Comparison of ENCODE assay signal across 8 mouse cellular contexts in the genomic region with DNA sequence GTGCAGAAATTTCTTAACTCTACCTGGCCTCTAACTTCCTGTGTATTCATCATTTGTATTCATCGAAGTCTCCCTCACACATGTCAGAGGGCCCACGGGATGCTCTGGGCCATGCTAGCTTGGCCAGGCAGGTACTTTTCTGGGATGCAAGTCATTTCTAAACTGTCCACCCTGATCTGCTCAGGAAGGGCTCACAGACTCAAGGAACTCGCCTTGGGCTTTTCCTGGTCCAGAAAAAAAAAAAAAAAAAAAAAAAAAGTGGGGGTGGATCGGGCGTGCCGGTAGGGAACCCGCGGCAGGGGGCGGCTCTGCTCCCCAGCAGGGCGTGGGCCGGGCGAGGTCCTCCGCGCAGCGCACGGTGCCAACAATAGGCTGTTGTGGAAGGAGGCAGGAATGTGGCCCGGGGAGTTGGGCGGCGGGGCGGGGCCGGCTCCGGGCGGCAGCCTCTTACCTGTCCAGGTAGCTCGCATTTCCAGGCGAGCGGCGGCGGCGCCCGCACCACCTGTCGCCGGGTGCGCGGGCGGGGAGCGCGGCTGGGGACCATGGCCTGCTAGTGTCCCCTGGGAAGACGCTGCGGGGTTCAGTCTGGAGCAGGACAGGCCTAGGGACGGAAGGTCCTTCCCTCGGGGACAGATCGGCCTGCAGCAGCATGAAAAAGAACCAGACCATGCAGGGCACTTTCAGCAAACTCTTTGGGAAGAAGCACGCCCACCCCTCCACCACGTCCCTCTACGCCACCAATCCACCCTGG. TPM values are rescaled to one million over a fixed set of nuclear protein-coding genes. Genes with fewer than 3 reads are reported as not detected.
DNase-seq lines count a peak whose midpoint lies in the region; ATAC-seq and TF ChIP-seq lines count a peak whose summit lies in the region.

Gene AI661453, plus strand, starts transcription at position 460 of the 751 bp plus-strand sequence.

- peaks cover 46% of the 10 kb centered on the region for H3K4me1 ChIP-seq in E14TG2a.4 (replicated peaks; ENCODE audit: low read depth, low read length)
- H3K4me1 ChIP-seq in heart, embryonic 16.5 days (ENCODE audit: control insufficient read depth, insufficient read depth, low read length): peaks cover 19% of the 10 kb centered on the region

- no peak within 1 kb of the TSS for H3K27ac ChIP-seq in heart, embryonic 16.5 days (ENCODE audit: low read length)
- H3K27ac ChIP-seq in macrophage: no peak within 1 kb of the TSS

- H3K36me3 ChIP-seq in E14TG2a.4 (ENCODE audit: insufficient read depth, low read length): no peaks in the 10 kb centered on the region
- no peaks in the 10 kb centered on the region for H3K36me3 ChIP-seq in heart, embryonic 16.5 days (ENCODE audit: control insufficient read depth, insufficient read depth)
- no peaks in the 10 kb centered on the region for H3K36me3 ChIP-seq in macrophage (ENCODE audit: inconsistent target)

- H3K4me3 ChIP-seq in E14TG2a.4 (replicated peaks; ENCODE audit: low read length) (peak within 1 kb of the TSS; percentile 84), macrophage (ENCODE audit: inconsistent target) (peak within 1 kb of the TSS; percentile 29)
- H3K4me3 ChIP-seq in heart, embryonic 16.5 days (ENCODE audit: low read length): peak within 1 kb of the TSS; percentile 66

- peak within 1 kb of the TSS; percentile 80 for H3K9ac ChIP-seq in heart, embryonic 16.5 days (ENCODE audit: low read length)

- ATAC-seq in heart, embryonic 16.5 days (replicated peaks; ENCODE audit: extremely low read depth, insufficient read depth, low FRiP score): peak; percentile 50; the same call in 1 of the 2 replicates
- no peak for ATAC-seq in megakaryocyte-erythroid progenitor cell, adult 5-6 weeks (replicated peaks; ENCODE audit: low FRiP score, low TSS enrichment, poor library complexity, severe bottlenecking)

- 1% methylated on average over 45 of the region's 45 CpGs for WGBS in heart, embryonic 16.5 days
- 2% methylated on average over 41 of the region's 45 CpGs for WGBS in macrophage (ENCODE audit: missing documents)

- H3K4me2 ChIP-seq in heart, embryonic 16.5 days (ENCODE audit: low read depth, low read length): peak within 1 kb of the TSS; percentile 93

- peak; percentile 42 for DNase-seq in 3134 (ENCODE audit: extremely low read depth, insufficient read length, low spot score)
- peak; percentile 80 to 84 for DNase-seq in kidney, postnatal 36 days
- DNase-seq in urinary bladder, postnatal 4 days (ENCODE audit: low spot score in 2 of 2): peak; percentile 70 to 81
- no peak for DNase-seq in cerebellum, adult 9-10 months

- no peaks in the 10 kb centered on the region for H3K79me2 ChIP-seq in macrophage (ENCODE audit: inconsistent target)

- TF ChIP-seq CTCF in E14TG2a.4 (conservative IDR thresholded peaks at IDR 0.05; ENCODE audit: low read length): no peak

- H3K27me3 ChIP-seq in E14TG2a.4 (ENCODE audit: insufficient read depth, low read length): peaks cover 30% of the 10 kb centered on the region
- H3K27me3 ChIP-seq in heart, embryonic 16.5 days (ENCODE audit: control insufficient read depth, insufficient read depth, low read length): no peaks in the 10 kb centered on the region

- H3K9me3 ChIP-seq in E14TG2a.4 (ENCODE audit: low read length): no peaks in the 10 kb centered on the region
- H3K9me3 ChIP-seq in heart, embryonic 16.5 days (replicated peaks; ENCODE audit: control insufficient read depth, low read length): no peaks in the 10 kb centered on the region

RNA-seq across cellular contexts. Expression of gene AI661453, which starts in this region (rescaled TPM):
- polyA plus RNA-seq in heart, embryonic 16.5 days (2015; fragmentation: Nextera tagmentation; extraction: Ambion mirVana): 0.77 and 0.92 TPM in 2 replicates
- total RNA-seq in macrophage (2018; cell fraction: chromatin; rRNA removed): 1 to 10 TPM in 2 of 26 experiments, under 1 TPM in 15, not detected in 9; 0.08 to 1.3 (median 0.49) TPM
- under 1 TPM; 0.23 to 0.77 (median 0.38) TPM for total RNA-seq in macrophage (2018; cell fraction: cytosol; rRNA removed)
- total RNA-seq in macrophage (2018; cell fraction: nucleus; rRNA removed): under 1 TPM in 21 of 26 experiments, not detected in 5; 0.11 to 0.93 (median 0.34) TPM
- polyA plus RNA-seq in macrophage (2018): 0.45 to 0.59 TPM (median 0.55 TPM) in 3 replicates
- 0.67 and 1.1 TPM in 2 replicates for total RNA-seq in megakaryocyte-erythroid progenitor cell, adult 5-6 weeks (2014; fragmentation: Nextera tagmentation)
- total RNA-seq in megakaryocyte-erythroid progenitor cell, adult 5-6 weeks (2017): 0.04 TPM in 1 of 2 replicates, not detected in the other

Comparison
In these comparisons a context has a peak if more than half of its experiments do, and no peak if none do; other contexts are left out.
1. Peak in ATAC-seq, H3K4me3 ChIP-seq, H3K9ac ChIP-seq and H3K4me2 ChIP-seq in heart, embryonic 16.5 days; RNA of the gene not detected or under 1 TPM.
2. H3K4me3 ChIP-seq: peak in every context shown above with its lines; median percentile 84 in E14TG2a.4; 66 in heart, embryonic 16.5 days; 29 in macrophage.